Mouse (Mus musculus): ENCODE measurements around the gene Rp9. TPM values are rescaled to one million over a fixed set of nuclear protein-coding genes. Genes with fewer than 3 reads are reported as not detected.

Rp9 gene
- polyA plus RNA-seq, 1 experiment: 124 TPM

DNA sequence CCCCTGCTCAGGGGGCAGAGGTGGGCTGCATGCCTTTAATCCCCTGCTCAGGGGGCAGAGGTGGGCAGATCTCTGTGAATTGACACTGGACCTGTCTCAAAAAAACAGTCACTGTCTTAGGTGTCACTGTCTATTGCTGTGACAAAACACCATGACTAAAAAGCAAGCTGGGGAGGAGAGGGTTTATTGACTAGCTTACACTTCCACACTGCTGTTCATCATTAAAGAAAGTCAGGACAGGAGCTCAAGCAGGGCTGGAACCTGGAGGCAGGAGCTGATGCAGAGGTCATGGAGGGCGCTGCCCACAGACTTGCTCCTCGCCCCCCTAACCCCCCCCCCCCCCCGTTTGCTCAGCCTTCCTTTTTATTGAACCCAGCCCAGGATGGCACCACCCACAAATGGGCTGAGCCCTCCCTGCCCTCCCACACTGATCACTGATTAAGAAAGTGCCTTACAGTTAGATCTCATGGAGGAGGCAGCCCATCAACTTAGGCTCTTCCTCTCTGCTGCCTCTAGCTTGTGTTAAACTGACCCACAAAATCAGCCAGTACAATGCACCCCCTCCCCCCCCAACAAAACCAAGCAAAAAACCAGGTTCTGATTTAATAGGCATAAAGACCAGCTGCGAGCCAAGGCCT is 41.4 kb downstream of the Rp9 start:
- Histone ChIP-seq H3K4me3 (ENCODE audit: control insufficient read depth, insufficient read depth, low read length) (no peak overlapping the region), H3K27me3 (ENCODE audit: control insufficient read depth, insufficient read depth, low read length) (no peaks in the 10 kb centered on the region), H3K27ac (ENCODE audit: control insufficient read depth, insufficient read depth, low read length) (no peak overlapping the region), H3K4me1 (replicated peaks; ENCODE audit: control insufficient read depth, insufficient read depth, low read length) (peaks cover 10% of the 10 kb centered on the region), H3K36me3 (ENCODE audit: control insufficient read depth, insufficient read depth, low read length) (no peaks in the 10 kb centered on the region)
- WGBS: 62% methylated on average over 4 of the region's 4 CpGs
- DNase-seq: no peak
- no peak for TF ChIP-seq CTCF (IDR thresholded peaks at IDR 0.05; ENCODE audit: borderline replicate concordance, control insufficient read depth, extremely low read depth, insufficient read depth, low read length, poor library complexity)
- TF ChIP-seq POLR2A (IDR thresholded peaks at IDR 0.05; ENCODE audit: control insufficient read depth, extremely low read depth, insufficient read depth, low read length, poor library complexity): no peak

DNA sequence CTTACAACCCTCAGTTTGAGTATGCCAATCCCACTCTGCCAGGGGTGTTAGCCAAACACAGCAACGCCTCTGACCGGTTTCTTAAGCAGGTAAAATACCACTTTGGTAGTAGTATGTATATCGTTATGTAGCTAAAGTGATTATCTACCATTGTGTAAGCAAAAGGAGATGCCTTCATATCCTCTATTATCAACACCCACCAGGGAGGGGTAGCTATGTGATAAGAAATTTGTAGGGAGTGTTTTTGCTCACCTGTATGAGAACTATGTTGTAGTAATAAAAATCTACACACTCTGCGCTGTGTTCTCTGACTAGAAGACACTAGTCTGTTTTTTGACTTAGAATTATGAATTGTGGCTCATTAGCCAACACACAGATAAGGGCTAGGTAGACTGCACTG is 44.8 kb downstream of the Rp9 start:
- no peak overlapping the region for H3K27ac ChIP-seq (ENCODE audit: control insufficient read depth, insufficient read depth, low read length)
- no peaks in the 10 kb centered on the region for H3K27me3 ChIP-seq (ENCODE audit: control insufficient read depth, insufficient read depth, low read length)
- TF ChIP-seq POLR2A (IDR thresholded peaks at IDR 0.05; ENCODE audit: control insufficient read depth, extremely low read depth, insufficient read depth, low read length, poor library complexity) (no peak), CTCF (IDR thresholded peaks at IDR 0.05; ENCODE audit: borderline replicate concordance, control insufficient read depth, extremely low read depth, insufficient read depth, low read length, poor library complexity) (no peak)
- no peak for DNase-seq
- peaks cover 5% of the 10 kb centered on the region; the same call in 1 of the 2 replicates for H3K4me1 ChIP-seq (replicated peaks; ENCODE audit: control insufficient read depth, insufficient read depth, low read length)
- H3K4me3 ChIP-seq (ENCODE audit: control insufficient read depth, insufficient read depth, low read length): no peak overlapping the region
- WGBS: 95% methylated on average over 4 of the region's 4 CpGs
- H3K36me3 ChIP-seq (ENCODE audit: control insufficient read depth, insufficient read depth, low read length): no peaks in the 10 kb centered on the region

DNA sequence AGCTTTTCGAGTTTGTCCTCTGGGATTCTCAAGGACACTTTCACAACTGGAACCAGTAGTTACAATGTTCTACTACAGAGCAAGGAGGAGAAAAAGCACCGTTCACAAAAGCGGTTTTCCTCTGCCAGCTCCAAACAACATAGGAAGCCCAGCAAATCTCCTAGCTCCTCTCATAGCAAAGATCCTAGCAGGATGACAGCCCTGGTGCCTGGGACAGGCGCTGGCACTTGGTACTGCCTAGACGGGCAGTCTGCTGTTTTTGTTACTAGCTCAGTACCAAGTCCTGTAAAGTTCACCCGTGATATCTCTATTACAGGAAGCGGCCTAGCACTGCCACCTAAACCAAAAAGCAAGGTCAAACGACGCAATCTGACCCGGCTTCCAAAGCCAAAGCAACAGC is 45.3 kb downstream of the Rp9 start:
- Histone ChIP-seq H3K27me3 (ENCODE audit: control insufficient read depth, insufficient read depth, low read length) (no peaks in the 10 kb centered on the region), H3K36me3 (ENCODE audit: control insufficient read depth, insufficient read depth, low read length) (no peaks in the 10 kb centered on the region), H3K27ac (ENCODE audit: control insufficient read depth, insufficient read depth, low read length) (no peak overlapping the region), H3K4me1 (replicated peaks; ENCODE audit: control insufficient read depth, insufficient read depth, low read length) (peaks cover 5% of the 10 kb centered on the region; the same call in 1 of the 2 replicates), H3K4me3 (ENCODE audit: control insufficient read depth, insufficient read depth, low read length) (no peak overlapping the region)
- DNase-seq: no peak
- WGBS: 80% methylated on average over 10 of the region's 10 CpGs
- TF ChIP-seq POLR2A (IDR thresholded peaks at IDR 0.05; ENCODE audit: control insufficient read depth, extremely low read depth, insufficient read depth, low read length, poor library complexity): no peak
- TF ChIP-seq CTCF (IDR thresholded peaks at IDR 0.05; ENCODE audit: borderline replicate concordance, control insufficient read depth, extremely low read depth, insufficient read depth, low read length, poor library complexity): no peak

DNA sequence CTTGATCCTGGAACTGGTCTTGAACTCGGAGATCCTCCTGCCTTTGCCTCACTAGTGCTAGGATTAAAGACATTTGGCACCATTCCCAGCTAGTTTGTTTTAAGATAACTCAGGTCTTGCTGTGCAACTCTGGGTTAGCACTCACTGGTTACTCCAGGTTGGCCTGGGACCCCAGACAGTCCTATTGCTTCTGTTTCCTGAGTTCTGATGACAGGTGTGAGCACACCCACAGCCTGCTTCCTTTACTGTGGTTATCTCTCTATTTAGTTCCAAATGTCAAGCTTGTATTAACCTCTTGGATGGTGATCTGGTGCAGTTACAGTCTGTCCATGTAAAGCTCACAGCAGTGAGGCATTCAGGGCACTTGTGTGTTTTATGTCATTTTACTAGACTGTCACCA is 46.0 kb downstream of the Rp9 start:
- H3K27me3 ChIP-seq (ENCODE audit: control insufficient read depth, insufficient read depth, low read length): no peaks in the 10 kb centered on the region
- WGBS: 50% methylated on average over 1 of the region's 1 CpGs
- H3K4me1 ChIP-seq (replicated peaks; ENCODE audit: control insufficient read depth, insufficient read depth, low read length): peaks cover 2% of the 10 kb centered on the region; the same call in 1 of the 2 replicates
- H3K4me3 ChIP-seq (ENCODE audit: control insufficient read depth, insufficient read depth, low read length): no peak overlapping the region
- no peak overlapping the region for H3K27ac ChIP-seq (ENCODE audit: control insufficient read depth, insufficient read depth, low read length)
- DNase-seq: no peak
- no peak for TF ChIP-seq POLR2A (IDR thresholded peaks at IDR 0.05; ENCODE audit: control insufficient read depth, extremely low read depth, insufficient read depth, low read length, poor library complexity)
- no peak for TF ChIP-seq CTCF (IDR thresholded peaks at IDR 0.05; ENCODE audit: borderline replicate concordance, control insufficient read depth, extremely low read depth, insufficient read depth, low read length, poor library complexity)
- H3K36me3 ChIP-seq (ENCODE audit: control insufficient read depth, insufficient read depth, low read length): no peaks in the 10 kb centered on the region

DNA sequence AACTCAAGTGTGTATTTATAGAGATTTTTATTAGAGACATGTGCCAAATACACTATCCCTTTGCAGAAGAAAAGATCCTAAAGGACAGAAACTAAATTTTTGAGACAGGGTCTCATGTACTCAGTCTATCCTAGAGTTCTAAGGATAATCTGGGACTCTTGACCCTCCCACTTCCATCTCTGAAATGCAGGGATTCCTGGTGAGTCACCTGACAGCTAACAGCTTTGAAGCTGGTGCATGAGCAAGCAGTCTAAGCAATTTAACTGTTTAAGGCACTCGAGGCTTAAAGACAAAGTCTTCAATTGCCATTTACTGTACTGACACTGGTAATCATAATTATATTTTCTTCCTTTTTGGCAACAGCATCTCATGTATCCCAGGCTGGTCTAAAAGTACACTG is 47.0 kb downstream of the Rp9 start:
- no peak overlapping the region for H3K4me3 ChIP-seq (ENCODE audit: control insufficient read depth, insufficient read depth, low read length)
- 87% methylated on average over 1 of the region's 1 CpGs for WGBS
- TF ChIP-seq POLR2A (IDR thresholded peaks at IDR 0.05; ENCODE audit: control insufficient read depth, extremely low read depth, insufficient read depth, low read length, poor library complexity) (no peak), CTCF (IDR thresholded peaks at IDR 0.05; ENCODE audit: borderline replicate concordance, control insufficient read depth, extremely low read depth, insufficient read depth, low read length, poor library complexity) (no peak)
- H3K27me3 ChIP-seq (ENCODE audit: control insufficient read depth, insufficient read depth, low read length): no peaks in the 10 kb centered on the region
- H3K36me3 ChIP-seq (ENCODE audit: control insufficient read depth, insufficient read depth, low read length): no peaks in the 10 kb centered on the region
- no peaks in the 10 kb centered on the region for H3K4me1 ChIP-seq (replicated peaks; ENCODE audit: control insufficient read depth, insufficient read depth, low read length)
- no peak for DNase-seq
- H3K27ac ChIP-seq (ENCODE audit: control insufficient read depth, insufficient read depth, low read length): no peak overlapping the region

DNA sequence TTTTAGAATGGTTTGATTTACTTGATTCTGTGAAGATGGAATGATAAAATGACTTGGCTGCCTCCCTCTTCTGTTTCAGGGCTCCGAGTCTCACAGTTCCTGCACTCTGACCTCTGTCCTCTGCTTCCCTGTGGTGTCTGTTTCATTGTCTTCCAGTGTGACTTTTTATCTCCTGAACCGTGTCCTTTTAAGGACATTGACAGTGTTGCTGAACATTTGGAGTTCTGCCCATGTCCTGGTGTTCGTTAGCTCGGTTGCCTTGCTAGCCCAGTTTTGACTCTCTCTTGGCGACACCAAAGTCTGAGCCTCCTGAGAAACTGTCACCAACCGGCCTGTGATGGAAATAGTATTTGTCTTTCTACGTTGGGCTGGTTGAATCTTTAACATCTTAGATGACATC is 49.1 kb downstream of the Rp9 start:
- WGBS: 91% methylated on average over 7 of the region's 7 CpGs
- Histone ChIP-seq H3K27me3 (ENCODE audit: control insufficient read depth, insufficient read depth, low read length) (no peaks in the 10 kb centered on the region), H3K36me3 (ENCODE audit: control insufficient read depth, insufficient read depth, low read length) (no peaks in the 10 kb centered on the region), H3K4me1 (replicated peaks; ENCODE audit: control insufficient read depth, insufficient read depth, low read length) (no peaks in the 10 kb centered on the region), H3K4me3 (ENCODE audit: control insufficient read depth, insufficient read depth, low read length) (no peak overlapping the region), H3K27ac (ENCODE audit: control insufficient read depth, insufficient read depth, low read length) (no peak overlapping the region)
- DNase-seq: no peak
- TF ChIP-seq CTCF (IDR thresholded peaks at IDR 0.05; ENCODE audit: borderline replicate concordance, control insufficient read depth, extremely low read depth, insufficient read depth, low read length, poor library complexity) (no peak), POLR2A (IDR thresholded peaks at IDR 0.05; ENCODE audit: control insufficient read depth, extremely low read depth, insufficient read depth, low read length, poor library complexity) (no peak)

DNA sequence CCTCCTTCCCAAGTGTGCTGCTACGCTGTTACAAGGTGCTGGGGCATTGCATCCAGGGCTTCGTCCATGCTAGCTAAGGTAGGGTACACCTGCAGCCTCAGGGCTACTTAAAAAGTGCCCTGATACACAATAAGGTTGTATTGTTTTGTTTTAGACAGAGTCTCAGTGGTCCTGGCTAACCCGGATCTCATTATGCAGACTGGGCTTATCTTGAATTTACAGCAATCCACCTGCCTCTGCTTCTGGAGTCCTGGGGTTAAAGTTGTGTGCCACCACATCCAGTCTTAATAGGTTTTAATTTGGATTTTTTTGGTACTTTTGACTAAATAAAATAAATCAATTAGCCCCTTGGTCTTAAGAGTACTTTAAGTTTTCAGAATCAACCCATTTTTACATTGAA is 49.7 kb downstream of the Rp9 start:
- no peaks in the 10 kb centered on the region for H3K4me1 ChIP-seq (replicated peaks; ENCODE audit: control insufficient read depth, insufficient read depth, low read length)
- no peaks in the 10 kb centered on the region for H3K27me3 ChIP-seq (ENCODE audit: control insufficient read depth, insufficient read depth, low read length)
- 98% methylated on average over 3 of the region's 3 CpGs for WGBS
- no peak for DNase-seq
- H3K36me3 ChIP-seq (ENCODE audit: control insufficient read depth, insufficient read depth, low read length): no peaks in the 10 kb centered on the region
- no peak for TF ChIP-seq POLR2A (IDR thresholded peaks at IDR 0.05; ENCODE audit: control insufficient read depth, extremely low read depth, insufficient read depth, low read length, poor library complexity)
- no peak for TF ChIP-seq CTCF (IDR thresholded peaks at IDR 0.05; ENCODE audit: borderline replicate concordance, control insufficient read depth, extremely low read depth, insufficient read depth, low read length, poor library complexity)
- H3K27ac ChIP-seq (ENCODE audit: control insufficient read depth, insufficient read depth, low read length): no peak overlapping the region
- H3K4me3 ChIP-seq (ENCODE audit: control insufficient read depth, insufficient read depth, low read length): no peak overlapping the region

Data from thymus, adult 2 months (tissue).